Mouse (Mus musculus): ENCODE measurements around the gene Hsf2bp. TPM values are rescaled to one million over a fixed set of nuclear protein-coding genes. Genes with fewer than 3 reads are reported as not detected.
"Not testable (repeated sequence)": the region's sequence is repeated elsewhere in the genome, so short reads cannot be mapped to it uniquely, and the experiment has no call there.

The Hsf2bp gene
- polyA plus RNA-seq, 2 experiments: 0.07 to 0.10 TPM

DNA sequence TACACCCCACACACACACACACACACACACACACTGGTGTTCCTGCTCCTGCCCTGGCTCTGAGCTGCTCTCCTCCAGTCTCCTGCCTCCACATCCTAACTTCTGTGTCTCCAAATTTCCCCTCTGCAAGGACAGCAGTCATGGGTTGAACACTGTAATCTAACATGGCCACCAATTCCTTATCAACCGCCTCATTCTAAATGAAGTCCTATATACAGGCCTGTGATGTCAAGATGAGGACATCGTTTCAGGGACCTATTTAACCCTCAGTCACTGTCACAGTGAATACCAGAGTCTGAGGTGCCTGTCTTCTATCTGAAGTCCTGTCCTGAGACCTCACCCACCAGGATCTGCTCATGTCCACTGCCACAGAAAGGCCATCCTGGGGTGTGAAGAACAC, 32.7 kb upstream of the Hsf2bp start:
- WGBS (ENCODE audit: insufficient replicate concordance): 39% methylated on average over 2 of the region's 2 CpGs
- ATAC-seq (ENCODE audit: insufficient read depth): peak; percentile 65
- H3K27me3 ChIP-seq (ENCODE audit: control insufficient read depth, insufficient read depth, low read length): no peaks in the 10 kb centered on the region
- no peak for DNase-seq (ENCODE audit: low read depth in 3 of 3, low spot score in 3 of 3)
- H3K9me3 ChIP-seq (ENCODE audit: control insufficient read depth, low read length): no peaks in the 10 kb centered on the region
- H3K27ac ChIP-seq: no peak overlapping the region
- TF ChIP-seq CTCF (IDR thresholded peaks at IDR 0.05; ENCODE audit: low read depth) (no peak), EP300 (IDR thresholded peaks at IDR 0.05; ENCODE audit: low read depth) (peak; percentile 11; the same call in 1 of the 2 replicates)
- peaks cover 0 to 6% of the 10 kb centered on the region in 2 experiments; a peak in 2 of 4 replicates for H3K4me1 ChIP-seq (replicated peaks; ENCODE audit: control insufficient read depth in 2 of 2, insufficient read depth in 2 of 2, low read length in 1 of 2)
- H3K9ac ChIP-seq (replicated peaks): no peak overlapping the region
- no peaks in the 10 kb centered on the region for H3K36me3 ChIP-seq (replicated peaks; ENCODE audit: control insufficient read depth, insufficient read depth, low read depth)
- no peak overlapping the region for H3K4me3 ChIP-seq (ENCODE audit: insufficient read depth in 1 of 2, low read depth in 2 of 2, low read length in 2 of 2)
- H3K4me2 ChIP-seq (ENCODE audit: low read depth): no peak overlapping the region

DNA sequence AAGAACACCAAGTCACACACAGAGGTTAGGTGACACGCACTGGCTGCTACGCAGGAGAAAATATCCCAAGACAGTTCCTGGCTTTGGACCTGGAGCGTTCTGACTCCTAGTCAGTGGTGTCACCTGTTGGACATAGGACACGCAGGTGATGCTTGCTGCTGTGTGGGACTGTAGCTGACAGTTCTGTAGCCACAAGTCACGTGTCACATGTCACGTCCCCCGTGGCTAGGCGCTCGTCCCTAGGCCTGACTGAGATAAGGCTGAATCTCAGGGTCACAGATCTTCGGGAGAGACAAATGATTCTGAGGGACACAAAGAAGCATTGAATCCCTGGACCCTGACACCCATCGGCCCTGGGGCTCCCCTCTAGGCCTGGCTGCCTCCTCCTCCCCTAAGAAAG, 32.2 kb upstream of the Hsf2bp start:
- no peak overlapping the region for H3K9ac ChIP-seq (replicated peaks)
- H3K4me1 ChIP-seq (replicated peaks; ENCODE audit: control insufficient read depth in 2 of 2, insufficient read depth in 2 of 2, low read length in 1 of 2): peaks cover 0 to 6% of the 10 kb centered on the region in 2 experiments; a peak in 2 of 4 replicates
- H3K27me3 ChIP-seq (ENCODE audit: control insufficient read depth, insufficient read depth, low read length): no peaks in the 10 kb centered on the region
- DNase-seq (ENCODE audit: low read depth in 3 of 3, low spot score in 3 of 3) (no peak), ATAC-seq (ENCODE audit: insufficient read depth) (0 out of 2 replicates have a peak, but pooled peaks have one; percentile 31)
- TF ChIP-seq EP300 (IDR thresholded peaks at IDR 0.05; ENCODE audit: low read depth): no peak
- TF ChIP-seq CTCF (IDR thresholded peaks at IDR 0.05; ENCODE audit: low read depth): no peak
- H3K9me3 ChIP-seq (ENCODE audit: control insufficient read depth, low read length): no peaks in the 10 kb centered on the region
- no peak overlapping the region for H3K27ac ChIP-seq
- H3K4me3 ChIP-seq (ENCODE audit: insufficient read depth in 1 of 2, low read depth in 2 of 2, low read length in 2 of 2): no peak overlapping the region
- no peaks in the 10 kb centered on the region for H3K36me3 ChIP-seq (replicated peaks; ENCODE audit: control insufficient read depth, insufficient read depth, low read depth)
- WGBS (ENCODE audit: insufficient replicate concordance): 54% methylated on average over 11 of the region's 11 CpGs
- no peak overlapping the region for H3K4me2 ChIP-seq (ENCODE audit: low read depth)

DNA sequence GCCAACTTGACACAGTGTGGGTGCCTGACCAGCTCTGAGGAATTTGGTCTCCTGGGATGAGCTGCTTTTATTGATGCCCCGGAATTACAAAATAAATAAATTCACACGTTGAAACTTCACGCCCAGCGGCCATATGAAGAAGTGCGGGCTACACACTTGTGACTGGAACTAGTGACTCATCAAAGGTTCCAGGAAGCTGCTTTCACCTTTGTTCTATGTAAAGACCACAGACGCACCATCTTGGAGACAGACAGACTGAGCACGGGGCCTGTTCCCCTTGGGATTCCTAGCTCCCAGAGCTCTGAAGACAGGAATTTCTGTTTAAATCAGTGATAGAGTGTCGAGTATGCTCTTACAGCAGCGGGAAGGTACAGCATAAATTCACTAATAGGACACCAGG, 31.4 kb upstream of the Hsf2bp start:
- no peaks in the 10 kb centered on the region for H3K9me3 ChIP-seq (ENCODE audit: control insufficient read depth, low read length)
- no peaks in the 10 kb centered on the region for H3K36me3 ChIP-seq (replicated peaks; ENCODE audit: control insufficient read depth, insufficient read depth, low read depth)
- no peak overlapping the region for H3K4me3 ChIP-seq (ENCODE audit: insufficient read depth in 1 of 2, low read depth in 2 of 2, low read length in 2 of 2)
- no peaks in the 10 kb centered on the region for H3K27me3 ChIP-seq (ENCODE audit: control insufficient read depth, insufficient read depth, low read length)
- H3K9ac ChIP-seq (replicated peaks): no peak overlapping the region
- DNase-seq (ENCODE audit: low read depth in 3 of 3, low spot score in 3 of 3) (no peak), ATAC-seq (ENCODE audit: insufficient read depth) (no peak)
- H3K27ac ChIP-seq: no peak overlapping the region
- WGBS (ENCODE audit: insufficient replicate concordance): 58% methylated on average over 9 of the region's 9 CpGs
- H3K4me1 ChIP-seq (replicated peaks; ENCODE audit: control insufficient read depth in 2 of 2, insufficient read depth in 2 of 2, low read length in 1 of 2): peaks cover 0 to 4% of the 10 kb centered on the region in 2 experiments; a peak in 2 of 4 replicates
- TF ChIP-seq CTCF (IDR thresholded peaks at IDR 0.05; ENCODE audit: low read depth) (no peak; the same call in 1 of the 2 replicates), EP300 (IDR thresholded peaks at IDR 0.05; ENCODE audit: low read depth) (no peak)
- no peak overlapping the region for H3K4me2 ChIP-seq (ENCODE audit: low read depth)

DNA sequence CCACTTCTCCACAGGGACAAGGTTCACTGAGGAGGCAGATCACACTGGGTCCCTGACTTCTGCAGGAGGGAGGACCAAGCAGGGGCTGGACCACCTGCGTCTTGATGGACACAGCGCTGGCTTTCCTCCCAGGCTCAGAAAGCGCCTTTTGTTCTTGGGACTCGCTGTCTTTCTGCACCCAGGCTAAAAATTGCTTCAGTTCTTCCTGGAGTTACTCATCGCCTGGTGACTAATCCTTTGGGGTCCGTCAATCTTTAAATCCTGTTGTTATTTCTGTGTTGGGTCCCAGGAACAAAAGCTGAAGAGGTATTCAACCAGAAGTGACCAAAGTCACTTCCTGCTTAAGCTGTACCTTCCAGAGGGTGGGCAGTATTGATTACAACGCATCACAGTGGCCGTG, 28.6 kb upstream of the Hsf2bp start:
- H3K4me1 ChIP-seq (replicated peaks; ENCODE audit: control insufficient read depth in 2 of 2, insufficient read depth in 2 of 2, low read length in 1 of 2); H3K36me3 ChIP-seq (replicated peaks; ENCODE audit: control insufficient read depth, insufficient read depth, low read depth); H3K27me3 ChIP-seq (ENCODE audit: control insufficient read depth, insufficient read depth, low read length); H3K4me2 ChIP-seq (ENCODE audit: low read depth); H3K27ac ChIP-seq; DNase-seq (ENCODE audit: low read depth in 3 of 3, low spot score in 3 of 3); H3K9me3 ChIP-seq (ENCODE audit: control insufficient read depth, low read length); H3K4me3 ChIP-seq (ENCODE audit: insufficient read depth in 1 of 2, low read depth in 2 of 2, low read length in 2 of 2); ATAC-seq (ENCODE audit: insufficient read depth); H3K9ac ChIP-seq (replicated peaks): not testable (repeated sequence)
- 55% methylated on average over 8 of the region's 8 CpGs for WGBS (ENCODE audit: insufficient replicate concordance)

DNA sequence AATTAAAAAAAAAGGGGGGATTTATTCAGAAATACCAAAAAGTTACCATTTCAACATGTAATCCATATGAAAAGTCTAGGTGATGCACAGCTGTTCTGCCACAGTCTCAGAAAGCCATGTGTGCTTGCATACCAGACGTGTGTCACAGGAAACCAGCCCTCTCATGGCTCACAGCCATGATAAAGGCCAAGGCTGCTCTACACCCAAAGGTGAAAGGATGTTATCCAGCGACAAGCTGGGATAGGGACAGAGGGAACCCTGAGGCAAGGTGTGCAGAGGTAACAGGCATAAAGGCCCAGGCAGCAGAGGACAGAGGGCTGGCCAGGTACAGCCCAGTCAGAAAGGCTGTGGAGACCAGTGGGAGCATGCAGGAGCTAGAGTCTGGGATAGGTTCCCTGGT, 27.5 kb upstream of the Hsf2bp start:
- WGBS (ENCODE audit: insufficient replicate concordance): 47% methylated on average over 2 of the region's 2 CpGs

More for the DNA sequence above, 27.5 kb upstream of the Hsf2bp start:
- H3K9me3 ChIP-seq (ENCODE audit: control insufficient read depth, low read length): no peaks in the 10 kb centered on the region
- no peak overlapping the region for H3K27ac ChIP-seq
- DNase-seq (ENCODE audit: low read depth in 3 of 3, low spot score in 3 of 3): no peak
- H3K4me1 ChIP-seq (replicated peaks; ENCODE audit: control insufficient read depth in 2 of 2, insufficient read depth in 2 of 2, low read length in 1 of 2): no peaks in the 10 kb centered on the region; a peak in 1 of 4 replicates
- H3K36me3 ChIP-seq (replicated peaks; ENCODE audit: control insufficient read depth, insufficient read depth, low read depth): peaks cover 5% of the 10 kb centered on the region
- H3K27me3 ChIP-seq (ENCODE audit: control insufficient read depth, insufficient read depth, low read length): no peaks in the 10 kb centered on the region
- TF ChIP-seq CTCF (IDR thresholded peaks at IDR 0.05; ENCODE audit: low read depth) (no peak), EP300 (IDR thresholded peaks at IDR 0.05; ENCODE audit: low read depth) (no peak)
- ATAC-seq (ENCODE audit: insufficient read depth): no peak
- H3K9ac ChIP-seq (replicated peaks): no peak overlapping the region
- H3K4me3 ChIP-seq (ENCODE audit: insufficient read depth in 1 of 2, low read depth in 2 of 2, low read length in 2 of 2): no peak overlapping the region
- no peak overlapping the region for H3K4me2 ChIP-seq (ENCODE audit: low read depth)

Data from liver, embryonic 14.5 days (tissue).